Mouse (Mus musculus) bone marrow, adult 2 months (tissue): ENCODE results near the gene Wwc1. TPM values are rescaled to one million over a fixed set of nuclear protein-coding genes. Genes with fewer than 3 reads are reported as not detected.

Source experiments
- H3K27ac ChIP-seq: fragments of 200-500 bp; 2 replicates; pipeline ENCODE4 v1.5.1; 2012; ENCODE audit warnings: low read depth, mild to moderate bottlenecking, control low read depth, inconsistent platforms, low read length; ENCODE audit not compliant: control insufficient read depth, poor library complexity, insufficient read depth
- H3K4me1 ChIP-seq: fragments of 200-500 bp; 2 replicates; pipeline ENCODE4 v1.6.1; 2011; ENCODE audit warnings: low read length; ENCODE audit not compliant: control insufficient read depth, insufficient read depth
- H3K4me3 ChIP-seq: fragments of 200-500 bp; replicated peaks from 2 replicates; pipeline ENCODE3; 2011; ENCODE audit warnings: mild to moderate bottlenecking, low read depth, low read length, control low read depth; ENCODE audit not compliant: control insufficient read depth
- CTCF ChIP-seq: fragments of 200-500 bp; IDR thresholded peaks from 2 replicates; pipeline ENCODE4 v1.5.1; 2011; ENCODE audit warnings: low read length, control low read depth; ENCODE audit not compliant: control insufficient read depth, insufficient read depth
- POLR2A ChIP-seq: fragments of 200-500 bp; IDR thresholded peaks from 2 replicates; pipeline ENCODE4 v1.6.1; 2011; ENCODE audit warnings: low read depth, mild to moderate bottlenecking, control low read depth, low read length, borderline replicate concordance; ENCODE audit not compliant: control insufficient read depth
- WGBS: fragments of 180-500 bp; shearing (Covaris S2); methylation state at CpG from one replicate; pipeline ENCODE4 v1.1.7; 2018; 5-methylcytosine and 5-hydroxymethylcytosine counted together
- polyA plus RNA-seq: library from polyadenylated mRNA; stranded (reverse); fragments of >200 nt; gene quantifications from 2 replicates; pipeline ENCODE4 v1.2.4, GENCODE M21; 2011; ENCODE audit warnings: low replicate concordance; ENCODE audit not compliant: missing spikeins, insufficient read depth, insufficient read length

Gene Wwc1
- polyA plus RNA-seq, 1 experiment: 0.77 TPM

DNA sequence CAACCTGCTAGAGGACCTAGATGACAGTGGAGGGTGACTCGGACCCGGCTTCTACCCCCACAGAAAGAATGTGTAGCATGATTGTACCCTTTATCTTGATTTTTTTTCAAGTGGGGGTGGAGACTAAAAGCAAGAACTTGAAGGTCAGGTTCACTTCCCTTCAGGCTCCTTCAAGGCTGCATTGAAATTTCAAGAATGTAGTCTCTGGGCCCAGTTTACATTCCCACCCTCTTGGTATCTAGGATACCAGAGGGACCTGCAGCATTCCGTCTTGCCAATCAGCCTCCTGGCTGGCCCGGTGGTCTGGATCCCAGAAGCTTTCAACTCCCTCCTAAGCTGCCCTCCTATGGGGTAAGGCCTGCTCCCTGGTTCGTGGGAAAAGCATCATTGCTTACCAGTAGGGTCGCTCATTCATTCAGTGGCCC is 31.9 kb downstream of the Wwc1 start:
- TF ChIP-seq POLR2A: no peak
- no peak for TF ChIP-seq CTCF

DNA sequence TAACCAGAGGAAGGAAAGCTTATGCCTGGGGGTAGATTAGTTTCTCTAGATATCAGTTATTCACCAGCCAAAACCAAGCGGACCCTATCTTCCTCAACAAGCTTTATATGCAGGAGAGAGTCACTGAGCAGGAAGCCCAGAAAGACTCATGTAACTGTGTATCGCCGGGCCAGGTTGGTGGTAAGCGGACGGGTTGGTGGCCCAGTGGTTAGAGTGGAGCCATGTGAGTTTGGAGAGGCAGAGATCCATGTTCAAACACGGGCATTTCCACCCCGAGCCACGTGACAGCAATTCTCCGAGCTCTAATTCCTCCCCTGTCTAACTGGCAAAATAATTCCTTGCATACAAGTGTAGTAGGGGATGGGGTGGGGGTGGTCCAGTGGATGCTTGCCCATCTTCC is 32.4 kb downstream of the Wwc1 start:
- Histone ChIP-seq H3K27ac (no peak overlapping the region), H3K4me1 (no peaks in the 10 kb centered on the region; the same call in 1 of the 2 replicates), H3K4me3 (no peak overlapping the region)
- no peak for TF ChIP-seq POLR2A
- no peak for TF ChIP-seq CTCF
- 57% methylated on average over 9 of the region's 9 CpGs for WGBS

More for the DNA sequence above, 31.9 kb downstream of the Wwc1 start:
- Histone ChIP-seq H3K27ac (no peak overlapping the region), H3K4me1 (no peaks in the 10 kb centered on the region; the same call in 1 of the 2 replicates), H3K4me3 (no peak overlapping the region)
- 62% methylated on average over 6 of the region's 6 CpGs for WGBS

DNA sequence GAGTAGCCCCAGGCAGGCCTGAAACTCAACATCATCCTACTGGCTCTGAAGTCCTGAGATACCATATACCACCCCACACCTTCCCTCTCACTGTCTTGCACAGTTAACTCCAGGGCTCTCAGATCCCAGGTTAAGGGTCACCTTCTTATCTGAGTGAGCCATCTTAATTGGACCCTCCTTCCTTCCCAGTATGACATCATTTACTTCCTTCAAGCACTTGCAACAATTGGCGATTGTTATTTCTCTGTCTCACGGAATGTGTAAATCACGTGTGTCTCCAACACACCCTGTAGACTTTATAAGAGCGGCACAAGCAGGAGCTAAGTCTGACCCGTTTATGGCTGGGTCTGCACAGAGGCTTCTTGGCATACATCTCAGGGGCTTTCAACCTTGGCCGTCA is 35.1 kb downstream of the Wwc1 start:
- WGBS: 59% methylated on average over 6 of the region's 6 CpGs
- Histone ChIP-seq H3K4me1 (no peaks in the 10 kb centered on the region; the same call in 1 of the 2 replicates), H3K27ac (no peak overlapping the region), H3K4me3 (no peak overlapping the region)
- no peak for TF ChIP-seq CTCF
- TF ChIP-seq POLR2A: no peak

DNA sequence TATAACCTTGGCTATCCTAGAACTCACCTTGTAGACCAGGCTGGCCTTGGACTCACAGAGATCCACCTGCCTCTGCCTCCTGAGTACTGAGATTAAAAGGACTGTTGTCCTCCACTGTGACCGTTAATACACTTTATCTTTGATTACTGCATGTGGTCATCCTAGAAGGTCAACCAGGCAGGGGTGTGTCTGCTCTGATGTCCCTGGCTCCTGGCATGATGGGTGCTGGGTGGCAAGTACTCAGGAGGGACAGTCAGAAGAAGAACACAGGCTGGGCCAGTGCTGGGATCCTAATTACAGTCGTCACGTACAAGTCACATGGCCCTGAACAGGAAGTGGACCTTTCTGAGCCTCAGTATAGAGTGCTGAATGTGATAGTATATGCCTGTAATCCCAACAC is 38.7 kb downstream of the Wwc1 start:
- Histone ChIP-seq H3K4me3 (no peak overlapping the region), H3K27ac (no peak overlapping the region), H3K4me1 (no peaks in the 10 kb centered on the region; the same call in 1 of the 2 replicates)
- 76% methylated on average over 3 of the region's 3 CpGs for WGBS
- no peak for TF ChIP-seq CTCF
- no peak for TF ChIP-seq POLR2A

DNA sequence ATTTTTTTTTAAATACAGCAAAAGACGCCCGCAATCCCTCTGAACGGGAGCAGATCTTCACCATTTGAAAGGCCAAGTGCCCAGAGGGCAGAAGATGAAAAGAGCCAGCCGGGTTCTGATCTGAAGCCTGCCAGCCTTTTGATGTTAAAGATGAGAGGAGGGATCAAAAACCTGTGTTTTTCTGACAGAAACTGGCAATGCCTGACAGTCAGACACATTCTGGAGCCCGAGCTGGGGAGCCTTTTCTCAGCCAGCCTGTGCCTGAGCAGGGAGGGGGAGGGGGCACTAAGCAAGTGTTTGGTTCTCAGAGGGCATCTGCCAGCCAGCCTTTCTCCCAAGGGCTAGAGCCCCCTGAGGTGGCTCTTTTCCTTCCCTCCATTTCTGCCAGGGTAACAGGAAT is 39.3 kb downstream of the Wwc1 start:
- H3K4me1 ChIP-seq: no peaks in the 10 kb centered on the region; the same call in 1 of the 2 replicates
- TF ChIP-seq POLR2A: no peak
- no peak for TF ChIP-seq CTCF
- WGBS: 70% methylated on average over 5 of the region's 5 CpGs

DNA sequence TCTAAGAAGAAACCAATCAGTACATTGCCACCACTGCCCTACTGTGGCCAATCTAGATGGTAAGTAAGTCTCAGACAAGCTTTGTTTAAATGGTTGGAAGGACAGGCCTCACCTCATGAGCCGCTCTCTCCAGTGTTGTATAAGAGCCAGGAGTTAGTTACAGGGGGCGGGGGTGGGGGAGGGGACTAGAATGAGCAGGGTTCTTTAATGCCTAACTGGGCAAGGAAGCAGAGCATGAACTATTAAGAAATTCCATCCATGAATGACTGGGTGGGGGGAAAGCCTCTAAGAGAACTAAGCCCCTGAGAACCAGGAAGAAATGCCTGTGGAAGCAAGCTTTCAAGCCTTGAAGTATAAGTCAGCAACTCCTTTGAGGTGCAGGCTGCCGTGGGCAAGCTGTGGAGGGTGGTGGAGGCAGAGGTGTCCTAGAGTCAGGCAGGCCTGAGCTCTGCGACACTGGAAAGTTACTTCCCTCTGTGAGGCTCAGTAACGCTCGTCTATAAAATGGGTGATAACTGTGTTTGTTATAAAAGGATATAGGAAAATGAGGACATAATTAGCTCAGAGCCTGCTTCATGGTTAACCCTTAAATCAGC is 41.4 kb downstream of the Wwc1 start:
- Histone ChIP-seq H3K4me3 (no peak overlapping the region), H3K4me1 (no peaks in the 10 kb centered on the region), H3K27ac (no peak overlapping the region)
- WGBS: 69% methylated on average over 6 of the region's 6 CpGs
- no peak for TF ChIP-seq POLR2A
- no peak for TF ChIP-seq CTCF

More for the DNA sequence above, 39.3 kb downstream of the Wwc1 start:
- Histone ChIP-seq H3K27ac (no peak overlapping the region), H3K4me3 (no peak overlapping the region)

DNA sequence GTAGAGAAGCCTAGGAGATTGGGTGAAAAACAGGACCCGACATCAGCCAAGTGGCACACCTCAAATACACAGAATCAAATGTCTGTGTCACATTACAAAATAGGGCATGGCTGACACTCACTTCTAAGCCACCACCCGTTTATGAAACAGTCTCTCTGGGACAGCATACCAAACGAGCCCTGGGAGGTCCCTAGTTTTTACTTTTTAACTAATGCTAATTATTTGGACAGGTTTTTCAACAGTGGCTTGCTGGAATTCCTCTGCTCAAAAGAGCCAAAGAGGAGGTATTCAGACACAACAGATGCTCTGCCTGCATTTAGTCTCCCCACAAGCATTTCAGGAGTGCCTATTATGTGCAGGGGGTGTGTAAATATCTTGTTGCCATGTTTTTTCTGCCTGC is 44.7 kb downstream of the Wwc1 start:
- Histone ChIP-seq H3K4me3 (no peak overlapping the region), H3K4me1 (no peaks in the 10 kb centered on the region), H3K27ac (no peak overlapping the region)
- TF ChIP-seq CTCF (no peak), POLR2A (no peak)
- WGBS: 54% methylated on average over 3 of the region's 3 CpGs

DNA sequence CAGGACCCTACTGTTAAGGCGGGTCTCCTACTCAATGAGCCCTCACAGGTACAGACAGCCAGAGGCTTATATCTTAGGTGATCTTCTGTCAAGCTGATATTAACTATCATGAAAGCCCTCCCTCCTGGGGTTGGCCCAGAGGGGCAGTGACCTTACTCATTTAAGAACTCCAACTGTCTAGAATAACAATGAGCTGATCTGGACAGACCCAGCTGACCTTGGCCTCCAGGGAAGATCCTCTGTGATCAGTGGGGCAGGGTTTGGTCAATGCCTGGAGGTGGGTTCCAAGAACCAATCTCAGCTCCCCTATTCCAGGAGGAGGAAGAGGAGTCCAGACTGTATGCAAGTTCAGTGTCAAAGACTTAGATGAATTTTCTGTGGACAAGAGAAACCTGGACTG is 45.2 kb downstream of the Wwc1 start:
- Histone ChIP-seq H3K27ac (no peak overlapping the region), H3K4me1 (no peaks in the 10 kb centered on the region), H3K4me3 (no peak overlapping the region)
- TF ChIP-seq CTCF (no peak), POLR2A (no peak)
- WGBS: 79% methylated on average over 1 of the region's 1 CpGs

DNA sequence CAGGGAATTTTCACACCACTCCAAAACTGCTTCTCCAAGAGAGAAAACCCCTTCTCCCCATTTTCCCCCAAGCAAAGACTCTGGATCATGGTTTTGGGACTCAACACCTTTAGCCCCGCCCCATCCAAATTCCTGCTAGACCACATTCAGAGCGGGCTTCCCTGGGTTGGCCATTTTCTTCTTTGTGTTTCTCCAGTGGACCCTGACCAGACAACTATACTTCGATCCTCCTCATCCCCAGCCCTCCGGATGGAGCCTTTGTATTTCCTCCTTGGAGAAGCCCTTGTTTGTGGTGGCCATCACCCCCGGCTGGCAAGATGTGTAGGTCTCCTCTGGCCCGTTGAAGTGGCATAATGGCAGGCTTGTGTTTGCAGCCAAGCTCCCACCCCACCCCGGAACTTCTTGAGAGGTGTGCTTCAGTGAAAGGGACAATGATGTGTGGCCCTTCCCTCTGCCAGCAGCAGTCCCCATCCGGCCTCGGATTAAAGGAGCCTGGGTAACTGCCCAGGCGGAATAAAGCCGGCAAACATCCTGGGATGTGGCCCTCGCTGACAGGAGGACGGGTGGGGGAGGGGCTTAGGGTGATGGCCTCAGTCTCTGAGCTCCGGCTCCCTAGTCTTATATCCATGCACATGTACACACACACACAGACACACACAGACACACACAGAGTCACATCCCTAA is 46.8 kb downstream of the Wwc1 start:
- TF ChIP-seq CTCF (no peak), POLR2A (no peak)

More for the DNA sequence above, 46.8 kb downstream of the Wwc1 start:
- Histone ChIP-seq H3K4me3 (no peak overlapping the region), H3K4me1 (no peaks in the 10 kb centered on the region), H3K27ac (no peak overlapping the region)
- 50% methylated on average over 14 of the region's 14 CpGs for WGBS
